Mouse (Mus musculus): ENCODE measurements around the gene Barx1. TPM values are rescaled to one million over a fixed set of nuclear protein-coding genes. Genes with fewer than 3 reads are reported as not detected.

Gene Barx1
- polyA plus RNA-seq (2012; rRNA removed), result not detected in 2 replicates

GRCm38 (mm10) chr13:48662431-48663143 is at the start of gene Barx1:
Gene Barx1, plus strand, starts transcription at chr13:48662998.
- WGBS, result 1% methylated on average over 59 of the region's 73 CpGs
- no peak for DNase-seq (ENCODE audit: low read depth, low spot score)

GRCm38 (mm10) chr13:48614525-48614924 is 48.3 kb upstream of the Barx1 start:
- DNase-seq (ENCODE audit: low read depth, low spot score), result no peak
- 82% methylated on average over 2 of the region's 2 CpGs for WGBS

- no peak for DNase-seq (ENCODE audit: low read depth, low spot score)
Observed at GRCm38 (mm10) chr13:48617774-48618173, 45.0 kb upstream of the Barx1 start.

GRCm38 (mm10) chr13:48618890-48619289 is 43.9 kb upstream of the Barx1 start:
- no peak for DNase-seq (ENCODE audit: low read depth, low spot score)
- 91% methylated on average over 4 of the region's 4 CpGs for WGBS

GRCm38 (mm10) chr13:48624968-48625398 is 37.8 kb upstream of the Barx1 start:
- DNase-seq (ENCODE audit: low read depth, low spot score), result no peak
- WGBS, result 2% methylated on average over 26 of the region's 26 CpGs

- 1% methylated on average over 76 of the region's 76 CpGs for WGBS
- peak; percentile 61 for DNase-seq (ENCODE audit: low read depth, low spot score)
Observed at GRCm38 (mm10) chr13:48625433-48626184, 37.2 kb upstream of the Barx1 start, which contains the start of gene Ptpdc1. Gene Ptpdc1, minus strand, starts transcription at chr13:48625664.

- 75% methylated on average over 5 of the region's 5 CpGs for WGBS
- DNase-seq (ENCODE audit: low read depth, low spot score), result no peak
Observed at GRCm38 (mm10) chr13:48631691-48632090, 31.1 kb upstream of the Barx1 start.

GRCm38 (mm10) chr13:48637706-48638105 is 25.1 kb upstream of the Barx1 start:
- DNase-seq (ENCODE audit: low read depth, low spot score), result no peak
- 58% methylated on average over 2 of the region's 2 CpGs for WGBS

- DNase-seq (ENCODE audit: low read depth, low spot score), result no peak
Observed at GRCm38 (mm10) chr13:48639570-48639969, 23.2 kb upstream of the Barx1 start.

- DNase-seq (ENCODE audit: low read depth, low spot score), result no peak
- WGBS, result 81% methylated on average over 6 of the region's 6 CpGs
Observed at GRCm38 (mm10) chr13:48643072-48643471, 19.7 kb upstream of the Barx1 start.

- no peak for DNase-seq (ENCODE audit: low read depth, low spot score)
- WGBS, result 43% methylated on average over 3 of the region's 3 CpGs
Observed at GRCm38 (mm10) chr13:48643991-48644390, 18.8 kb upstream of the Barx1 start.

GRCm38 (mm10) chr13:48646696-48647095 is 16.1 kb upstream of the Barx1 start:
- no peak for DNase-seq (ENCODE audit: low read depth, low spot score)
- 90% methylated on average over 4 of the region's 4 CpGs for WGBS

GRCm38 (mm10) chr13:48650615-48651014 is 12.2 kb upstream of the Barx1 start:
- DNase-seq (ENCODE audit: low read depth, low spot score), result no peak

GRCm38 (mm10) chr13:48651132-48652065 is 11.4 kb upstream of the Barx1 start:
- DNase-seq (ENCODE audit: low read depth, low spot score), result no peak
- 52% methylated on average over 6 of the region's 6 CpGs for WGBS

More at GRCm38 (mm10) chr13:48650615-48651014, 12.2 kb upstream of the Barx1 start:
- WGBS, result 0% methylated on average over 1 of the region's 1 CpGs

- DNase-seq (ENCODE audit: low read depth, low spot score), result peak; percentile 21
- 6% methylated on average over 14 of the region's 14 CpGs for WGBS
Observed at GRCm38 (mm10) chr13:48653788-48654770, 8.7 kb upstream of the Barx1 start.

- WGBS, result 2% methylated on average over 8 of the region's 8 CpGs
- peak; percentile 36 for DNase-seq (ENCODE audit: low read depth, low spot score)
Observed at GRCm38 (mm10) chr13:48655637-48656036, 7.2 kb upstream of the Barx1 start.

GRCm38 (mm10) chr13:48657791-48658190 is 5.0 kb upstream of the Barx1 start:
- 14% methylated on average over 9 of the region's 9 CpGs for whole genome bisulfite sequencing
- DNase-seq (ENCODE audit: low read depth, low spot score), result no peak

GRCm38 (mm10) chr13:48658588-48659253 is 4.1 kb upstream of the Barx1 start:
- 4% methylated on average over 33 of the region's 33 CpGs for WGBS
- no peak for DNase-seq (ENCODE audit: low read depth, low spot score)
